Mouse (Mus musculus) small intestine, adult 2 months (tissue): ENCODE data around the gene Pars2.

Experiments used
- CTCF ChIP-seq: fragments of 200-500 bp; IDR thresholded peaks from 2 replicates; pipeline ENCODE4 v1.5.1; 2012; ENCODE audit warnings: low read depth, mild to moderate bottlenecking, control low read depth, inconsistent platforms, low read length, moderate library complexity, mixed read lengths; ENCODE audit not compliant: insufficient replicate concordance, insufficient read length; ENCODE audit errors: extremely low read depth
- POLR2A ChIP-seq: fragments of 200-500 bp; IDR thresholded peaks from 2 replicates; pipeline ENCODE4 v1.6.1; 2012; ENCODE audit warnings: low read depth, mild to moderate bottlenecking, control low read depth, inconsistent platforms, low read length, moderate library complexity

DNA sequence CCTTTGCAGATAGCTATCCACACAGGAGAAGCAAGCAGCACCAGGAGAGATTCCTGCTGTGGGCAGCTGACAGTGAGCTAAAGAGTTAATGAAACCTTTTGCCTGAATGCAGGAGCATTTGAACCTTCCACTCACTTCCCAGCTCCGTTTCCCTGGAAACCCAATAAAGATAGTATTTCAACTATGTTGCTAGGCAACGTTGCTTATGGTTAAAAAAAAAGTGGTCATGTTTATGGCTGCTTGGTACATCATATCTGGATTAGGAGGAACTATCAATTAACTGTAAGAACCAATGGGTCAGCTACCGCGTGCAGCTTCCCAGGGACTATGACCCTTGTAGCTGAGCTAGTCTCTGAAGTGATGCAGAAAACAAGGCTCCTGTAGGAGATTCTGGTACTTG, 49.9 kb downstream of the Pars2 start:
- TF ChIP-seq CTCF (no peak), POLR2A (no peak)
